Mouse (Mus musculus): ENCODE measurements at regions not wholly inside any gene's neighbourhood (a gene's known extent, or its start where the extent isn't known, plus 50 kb on each side); places are given as distances from the start of the nearest gene placed in this dataset.

- no peak overlapping the region for H3K4me3 ChIP-seq (ENCODE audit: low read depth, low read length)
- no peak overlapping the region for H3K4me2 ChIP-seq
- no peak for DNase-seq
- 79% methylated on average over 6 of the region's 6 CpGs for WGBS
- H3K9ac ChIP-seq = no peak overlapping the region
- TF ChIP-seq CTCF (IDR thresholded peaks at IDR 0.05; ENCODE audit: low read depth) = no peak
- no peak overlapping the region for H3K27ac ChIP-seq (ENCODE audit: low read depth)
- no peaks in the 10 kb centered on the region for H3K4me1 ChIP-seq (ENCODE audit: insufficient read depth)
- H3K36me3 ChIP-seq (ENCODE audit: insufficient read depth) = no peaks in the 10 kb centered on the region
- no peaks in the 10 kb centered on the region for H3K9me3 ChIP-seq (ENCODE audit: low read depth, low read length)
- no peaks in the 10 kb centered on the region for H3K27me3 ChIP-seq (ENCODE audit: insufficient read depth, low read length)
- ATAC-seq (ENCODE audit: insufficient read depth) = no peak
Measured at GRCm38 (mm10) chr4:153616938-153617337, 134.3 kb upstream of the Ajap1 start.

GRCm38 (mm10) chr4:153620871-153621270 lies 138.3 kb upstream of the Ajap1 start:
- ATAC-seq (ENCODE audit: insufficient read depth) = no peak
- no peak overlapping the region for H3K9ac ChIP-seq
- no peak for TF ChIP-seq CTCF (IDR thresholded peaks at IDR 0.05; ENCODE audit: low read depth)
- no peak for DNase-seq
- no peaks in the 10 kb centered on the region for H3K4me1 ChIP-seq (ENCODE audit: insufficient read depth)
- H3K9me3 ChIP-seq (ENCODE audit: low read depth, low read length) = no peaks in the 10 kb centered on the region
- H3K4me3 ChIP-seq (ENCODE audit: low read depth, low read length) = no peak overlapping the region
- H3K27ac ChIP-seq (ENCODE audit: low read depth) = no peak overlapping the region
- no peaks in the 10 kb centered on the region for H3K36me3 ChIP-seq (ENCODE audit: insufficient read depth)
- H3K27me3 ChIP-seq (ENCODE audit: insufficient read depth, low read length) = no peaks in the 10 kb centered on the region
- WGBS = 76% methylated on average over 5 of the region's 5 CpGs
- no peak overlapping the region for H3K4me2 ChIP-seq

GRCm38 (mm10) chr4:153631161-153631560 lies 148.6 kb upstream of the Ajap1 start:
- Histone ChIP-seq H3K27me3 (ENCODE audit: insufficient read depth, low read length) (no peaks in the 10 kb centered on the region), H3K9ac (no peak overlapping the region), H3K9me3 (ENCODE audit: low read depth, low read length) (no peaks in the 10 kb centered on the region), H3K36me3 (ENCODE audit: insufficient read depth) (no peaks in the 10 kb centered on the region), H3K4me2 (no peak overlapping the region), H3K27ac (ENCODE audit: low read depth) (no peak overlapping the region), H3K4me1 (ENCODE audit: insufficient read depth) (no peaks in the 10 kb centered on the region), H3K4me3 (ENCODE audit: low read depth, low read length) (no peak overlapping the region)
- WGBS = 67% methylated on average over 7 of the region's 7 CpGs
- no peak for TF ChIP-seq CTCF (IDR thresholded peaks at IDR 0.05; ENCODE audit: low read depth)
- no peak for ATAC-seq (ENCODE audit: insufficient read depth)
- no peak for DNase-seq

- no peaks in the 10 kb centered on the region for H3K9me3 ChIP-seq (ENCODE audit: low read depth, low read length)
- no peak for TF ChIP-seq CTCF (IDR thresholded peaks at IDR 0.05; ENCODE audit: low read depth)
- WGBS = 89% methylated on average over 5 of the region's 5 CpGs
Measured at GRCm38 (mm10) chr4:153632056-153632455, 149.4 kb upstream of the Ajap1 start.

GRCm38 (mm10) chr4:153632551-153632950 lies 149.9 kb upstream of the Ajap1 start:
- no peak overlapping the region for H3K27ac ChIP-seq (ENCODE audit: low read depth)
- no peaks in the 10 kb centered on the region for H3K4me1 ChIP-seq (ENCODE audit: insufficient read depth)
- WGBS = 85% methylated on average over 19 of the region's 19 CpGs
- no peak for TF ChIP-seq CTCF (IDR thresholded peaks at IDR 0.05; ENCODE audit: low read depth)
- H3K4me3 ChIP-seq (ENCODE audit: low read depth, low read length) = no peak overlapping the region
- H3K9me3 ChIP-seq (ENCODE audit: low read depth, low read length) = no peaks in the 10 kb centered on the region
- DNase-seq (no peak), ATAC-seq (ENCODE audit: insufficient read depth) (no peak)
- no peaks in the 10 kb centered on the region for H3K36me3 ChIP-seq (ENCODE audit: insufficient read depth)
- no peaks in the 10 kb centered on the region for H3K27me3 ChIP-seq (ENCODE audit: insufficient read depth, low read length)
- H3K9ac ChIP-seq = no peak overlapping the region
- no peak overlapping the region for H3K4me2 ChIP-seq

More at GRCm38 (mm10) chr4:153632056-153632455, 149.4 kb upstream of the Ajap1 start:
- no peak overlapping the region for H3K27ac ChIP-seq (ENCODE audit: low read depth)
- H3K4me2 ChIP-seq = no peak overlapping the region
- ATAC-seq (ENCODE audit: insufficient read depth) (no peak), DNase-seq (no peak)
- H3K27me3 ChIP-seq (ENCODE audit: insufficient read depth, low read length) = no peaks in the 10 kb centered on the region
- no peaks in the 10 kb centered on the region for H3K4me1 ChIP-seq (ENCODE audit: insufficient read depth)
- H3K36me3 ChIP-seq (ENCODE audit: insufficient read depth) = no peaks in the 10 kb centered on the region
- no peak overlapping the region for H3K4me3 ChIP-seq (ENCODE audit: low read depth, low read length)
- no peak overlapping the region for H3K9ac ChIP-seq

GRCm38 (mm10) chr4:153633260-153633659 lies 150.6 kb upstream of the Ajap1 start:
- H3K9me3 ChIP-seq (ENCODE audit: low read depth, low read length) = no peaks in the 10 kb centered on the region
- no peaks in the 10 kb centered on the region for H3K4me1 ChIP-seq (ENCODE audit: insufficient read depth)
- H3K36me3 ChIP-seq (ENCODE audit: insufficient read depth) = no peaks in the 10 kb centered on the region
- H3K4me2 ChIP-seq = no peak overlapping the region
- no peak for TF ChIP-seq CTCF (IDR thresholded peaks at IDR 0.05; ENCODE audit: low read depth)
- H3K27ac ChIP-seq (ENCODE audit: low read depth) = no peak overlapping the region
- no peak for DNase-seq
- 23% methylated on average over 5 of the region's 5 CpGs for WGBS
- H3K27me3 ChIP-seq (ENCODE audit: insufficient read depth, low read length) = no peaks in the 10 kb centered on the region
- H3K9ac ChIP-seq = no peak overlapping the region
- ATAC-seq (ENCODE audit: insufficient read depth) = no peak
- no peak overlapping the region for H3K4me3 ChIP-seq (ENCODE audit: low read depth, low read length)

GRCm38 (mm10) chr4:153634221-153634881 lies 151.7 kb upstream of the Ajap1 start:
- WGBS = 37% methylated on average over 15 of the region's 15 CpGs
- ATAC-seq (ENCODE audit: insufficient read depth) (no peak), DNase-seq (no peak)
- Histone ChIP-seq H3K36me3 (ENCODE audit: insufficient read depth) (no peaks in the 10 kb centered on the region), H3K27ac (ENCODE audit: low read depth) (no peak overlapping the region), H3K9me3 (ENCODE audit: low read depth, low read length) (no peaks in the 10 kb centered on the region), H3K4me2 (no peak overlapping the region), H3K4me3 (ENCODE audit: low read depth, low read length) (no peak overlapping the region), H3K27me3 (ENCODE audit: insufficient read depth, low read length) (no peaks in the 10 kb centered on the region), H3K9ac (no peak overlapping the region), H3K4me1 (ENCODE audit: insufficient read depth) (no peaks in the 10 kb centered on the region)
- no peak for TF ChIP-seq CTCF (IDR thresholded peaks at IDR 0.05; ENCODE audit: low read depth)

All from lung, embryonic 14.5 days (tissue).